9 mouse cellular contexts compared by ENCODE assay signal in the genomic region with DNA sequence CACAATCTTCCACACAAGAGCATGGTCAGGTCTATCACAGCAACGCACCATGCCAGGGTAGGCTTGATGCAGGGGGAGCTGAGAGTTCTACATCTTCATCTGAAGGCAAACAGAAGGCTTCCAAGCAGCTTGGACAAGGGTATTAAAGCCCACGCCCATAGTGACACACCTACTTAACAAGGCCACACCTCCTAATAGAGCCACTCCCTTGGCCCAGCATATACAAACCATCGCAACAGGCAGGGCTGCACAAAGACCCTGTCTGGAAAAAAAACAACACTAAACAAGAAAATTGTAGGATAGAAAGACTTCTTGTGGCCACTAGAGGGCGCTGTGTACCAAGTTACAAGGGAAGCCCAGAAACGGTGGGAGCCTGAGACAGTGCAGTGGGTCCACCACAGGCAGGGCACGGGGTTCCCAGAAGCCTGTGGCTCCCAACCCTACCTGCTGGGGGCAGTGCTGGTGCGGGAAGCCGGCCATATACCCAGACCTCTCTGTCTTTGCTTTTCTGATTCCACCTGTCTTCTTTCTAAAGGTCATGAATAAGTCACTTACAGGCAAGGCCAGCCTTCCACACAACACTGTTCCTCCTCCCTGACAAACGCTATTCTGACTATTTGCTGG. TPM values are rescaled to one million over a fixed set of nuclear protein-coding genes. Genes with fewer than 3 reads are reported as not detected.
DNase-seq lines count a peak whose midpoint lies in the region; ATAC-seq lines count a peak whose summit lies in the region.
"Had no signal": no experiment of that assay in that cellular context is flagged by ENCODE, and none has a peak within 500 bp of the region (broad histone marks: within the 10 kb centered on the region; RNA-seq: fewer than 3 reads in every experiment).

No protein-coding gene starts in this region.

- H3K4me2 ChIP-seq in kidney, embryonic 14.5 days (replicated peaks; ENCODE audit: low read depth, low read length): no peak overlapping the region

- H3K27ac ChIP-seq in kidney, embryonic 14.5 days (ENCODE audit: low read depth, low read length): no peak overlapping the region

- ATAC-seq in kidney, embryonic 14.5 days (ENCODE audit: low FRiP score, low TSS enrichment): peak; percentile 57; the same call in 1 of the 2 replicates
- ATAC-seq in megakaryocyte progenitor cell, adult 5-6 weeks (replicated peaks; ENCODE audit: poor library complexity): peak; percentile 98

- DNase-seq in cerebellum, adult 11 months: peak; percentile 26
- no peak for DNase-seq in cerebellum, adult 8-10 months
- DNase-seq in right cerebral cortex, postnatal 14 days: peak; percentile 53
- DNase-seq in right cerebral cortex, postnatal 25 days: no peak
- DNase-seq in embryo, embryonic 10 days (ENCODE audit: low spot score): peak; percentile 84
- DNase-seq in testis, postnatal 10 days (ENCODE audit: low spot score): peak; percentile 78

- 20% methylated on average over 9 of the region's 9 CpGs for WGBS in kidney, embryonic 14.5 days

- H3K27me3 ChIP-seq in kidney, embryonic 14.5 days (ENCODE audit: control insufficient read depth, insufficient read depth, low read length): no peaks in the 10 kb centered on the region

- H3K9me3 ChIP-seq in kidney, embryonic 14.5 days (ENCODE audit: control insufficient read depth, low read length): no peaks in the 10 kb centered on the region
- H3K9me3 ChIP-seq: megakaryocyte, embryonic 14.5 days had no signal

- H3K4me1 ChIP-seq in kidney, embryonic 14.5 days (ENCODE audit: control insufficient read depth, insufficient read depth, low read length): no peaks in the 10 kb centered on the region

- H3K36me3 ChIP-seq in kidney, embryonic 14.5 days (ENCODE audit: control insufficient read depth, insufficient read depth, low read length): no peaks in the 10 kb centered on the region

- no peak overlapping the region for H3K4me3 ChIP-seq in kidney, embryonic 14.5 days (ENCODE audit: low read length)
- H3K4me3 ChIP-seq: megakaryocyte, embryonic 14.5 days had no signal

- H3K9ac ChIP-seq in kidney, embryonic 14.5 days (ENCODE audit: low read depth, low read length): no peak overlapping the region

RNA-seq across cellular contexts. Expression of gene Lefty2, which starts 18.9 kb away (rescaled TPM):
- not detected in 2 replicates for polyA plus RNA-seq in kidney, embryonic 14.5 days (2014; fragmentation: Nextera tagmentation; extraction: Ambion mirVana)
- total RNA-seq in megakaryocyte progenitor cell, adult 5-6 weeks (2015): not detected in 2 replicates
- not detected in 2 replicates for total RNA-seq in megakaryocyte progenitor cell, adult 5-6 weeks (2017)

RNA-seq across cellular contexts. Expression of gene Sde2, which starts 23.0 kb away (rescaled TPM):
- polyA plus RNA-seq in kidney, embryonic 14.5 days (2014; fragmentation: Nextera tagmentation; extraction: Ambion mirVana): 32.9 and 39.6 TPM in 2 replicates
- 17.6 and 21.3 TPM in 2 replicates for total RNA-seq in megakaryocyte progenitor cell, adult 5-6 weeks (2015)
- total RNA-seq in megakaryocyte progenitor cell, adult 5-6 weeks (2017): 29.9 and 33.6 TPM in 2 replicates

RNA-seq across cellular contexts. Expression of gene Pycr2, which starts 30.1 kb away (rescaled TPM):
- 93.9 and 103 TPM in 2 replicates for polyA plus RNA-seq in kidney, embryonic 14.5 days (2014; fragmentation: Nextera tagmentation; extraction: Ambion mirVana)
- total RNA-seq in megakaryocyte progenitor cell, adult 5-6 weeks (2015): 27.2 and 28.8 TPM in 2 replicates
- total RNA-seq in megakaryocyte progenitor cell, adult 5-6 weeks (2017): 22.4 and 26.3 TPM in 2 replicates

Comparison
In these comparisons a context has a peak if more than half of its experiments do, and no peak if none do; other contexts are left out.
1. DNase-seq: peak in cerebellum, adult 11 months (single experiment), right cerebral cortex, postnatal 14 days (single experiment), embryo, embryonic 10 days (single experiment) and testis, postnatal 10 days (single experiment); none in cerebellum, adult 8-10 months (single experiment) and right cerebral cortex, postnatal 25 days (single experiment).